Mouse (Mus musculus) thymus, adult 2 months (tissue): Measurements from ENCODE around the gene Tlcd1.

ENCODE experiments used
- CTCF ChIP-seq: fragments of 200-500 bp; IDR thresholded peaks from 2 replicates; pipeline ENCODE4 v1.5.1; 2012; ENCODE audit warnings: mild to moderate bottlenecking, control low read depth, low read length, moderate library complexity, borderline replicate concordance; ENCODE audit not compliant: control insufficient read depth, poor library complexity, insufficient read depth; ENCODE audit errors: extremely low read depth
- POLR2A ChIP-seq: fragments of 200-500 bp; IDR thresholded peaks from 2 replicates; pipeline ENCODE4 v1.6.1; 2012; ENCODE audit warnings: mild to moderate bottlenecking, low read length, control low read depth, moderate library complexity; ENCODE audit not compliant: control insufficient read depth, poor library complexity, insufficient read depth; ENCODE audit errors: extremely low read depth

GRCm38 (mm10) chr11:78163681-78164603 lies 12.6 kb upstream of the Tlcd1 start:
- TF ChIP-seq POLR2A = peak; percentile 49; the same call in 1 of the 2 replicates
- TF ChIP-seq CTCF = no peak; the same call in 1 of the 2 replicates
